Mouse (Mus musculus) heart, postnatal 0 days (tissue): ENCODE data around the gene Nxf2. TPM values are rescaled to one million over a fixed set of nuclear protein-coding genes. Genes with fewer than 3 reads are reported as not detected.

ENCODE experiments used
- ATAC-seq: fragments of 200-750 bp; cut with Nextera tagmentation; 2 replicates; pipeline ENCODE4 v1.8.0; 2017; ENCODE audit warnings: low read depth, moderate number of reproducible peaks, moderate library complexity; ENCODE audit not compliant: insufficient read depth
- DNase-seq: peaks from one replicate; pipeline ENCODE4 v3.0.0-alpha.2; 2016; ENCODE audit warnings: low spot score
- H3K27ac ChIP-seq: fragments of 300-500 bp; sonication (generic); 2 replicates; pipeline ENCODE4 v1.5.1; 2014; ENCODE audit warnings: low read depth, mild to moderate bottlenecking
- H3K27me3 ChIP-seq: fragments of 300-500 bp; sonication (generic); 2 replicates; pipeline ENCODE4 v1.6.1; 2014; ENCODE audit warnings: low read length, mixed read lengths; ENCODE audit not compliant: control insufficient read depth, insufficient read depth
- H3K36me3 ChIP-seq: fragments of 300-500 bp; sonication (generic); replicated peaks from 2 replicates; pipeline ENCODE4 v1.6.1; 2014; ENCODE audit warnings: low read length, mixed read lengths; ENCODE audit not compliant: control insufficient read depth, insufficient read depth
- H3K4me1 ChIP-seq: fragments of 300-500 bp; sonication (generic); 2 replicates; pipeline ENCODE4 v1.6.1; 2014; ENCODE audit warnings: antibody characterized with exemption; ENCODE audit not compliant: control insufficient read depth, insufficient read depth
- H3K4me2 ChIP-seq: fragments of 300-500 bp; sonication (generic); 2 replicates; pipeline ENCODE4 v1.6.1; 2014; ENCODE audit warnings: low read depth, mild to moderate bottlenecking, low read length, moderate library complexity
- H3K4me3 ChIP-seq: fragments of 300-500 bp; sonication (generic); 2 replicates; pipeline ENCODE4 v1.5.1; 2014; ENCODE audit warnings: low read depth, low read length
- H3K9ac ChIP-seq: fragments of 300-500 bp; sonication (generic); replicated peaks from 2 replicates; pipeline ENCODE4 v1.6.1; 2014; ENCODE audit warnings: low read depth, low read length, mixed read lengths
- H3K9me3 ChIP-seq: fragments of 300-500 bp; sonication (generic); replicated peaks from 2 replicates; pipeline ENCODE4 v1.6.1; 2016; ENCODE audit warnings: low read length; ENCODE audit not compliant: control insufficient read depth
- CTCF ChIP-seq: IDR thresholded peaks from 2 replicates; pipeline ENCODE4 v1.5.1; 2016; ENCODE audit warnings: antibody characterized with exemption, control low read depth, low read depth
- EP300 ChIP-seq: IDR thresholded peaks from 2 replicates; pipeline ENCODE4 v1.6.1; 2016; ENCODE audit warnings: antibody characterized with exemption, low read depth
- WGBS: fragments of 180-500 bp; shearing (Covaris S2); extraction: QIAGEN DNeasy Blood & Tissue Kit; methylation state at CpG from one replicate; pipeline ENCODE4 v1.1.7; 2014; 5-methylcytosine and 5-hydroxymethylcytosine counted together
- polyA plus RNA-seq: library from polyadenylated mRNA; unstranded; fragments of >200 nt; fragmentation: Nextera tagmentation; extraction: Ambion mirVana; gene quantifications from 2 replicates; pipeline ENCODE4 v1.2.1, GENCODE M21; 2015
- total RNA-seq: library from RNA; depleted of rRNA; stranded (reverse); fragments of >200 nt; gene quantifications from 2 replicates; pipeline ENCODE4 v1.2.3, GENCODE M21; 2014; ENCODE audit warnings: low replicate concordance

Gene Nxf2
- total and polyA plus RNA-seq, 2 experiments from 2014 or later, result 0.16 TPM; not detected in 1

- DNase-seq, result peak; percentile 54
- H3K27me3 ChIP-seq, result no peaks in the 10 kb centered on the region
- H3K9ac ChIP-seq, result no peak overlapping the region
- H3K4me2 ChIP-seq, result peak overlapping the region; percentile 55
- TF ChIP-seq CTCF (no peak), EP300 (no peak)
- H3K4me1 ChIP-seq, result no peaks in the 10 kb centered on the region
- no peak overlapping the region for H3K27ac ChIP-seq
- WGBS, result 48% methylated on average over 32 of the region's 53 CpGs
- H3K36me3 ChIP-seq, result no peaks in the 10 kb centered on the region
- H3K9me3 ChIP-seq, result no peaks in the 10 kb centered on the region
- peak overlapping the region; percentile 35 for H3K4me3 ChIP-seq
- peak; percentile 86 for ATAC-seq
These were observed 1.1 kb downstream of the Nxf2 start for GRCm38 (mm10) chrX:134963305-134964094.

- Histone ChIP-seq H3K9ac (no peak overlapping the region), H3K4me2 (no peak overlapping the region), H3K4me1 (no peaks in the 10 kb centered on the region), H3K27me3 (no peaks in the 10 kb centered on the region), H3K9me3 (no peaks in the 10 kb centered on the region), H3K4me3 (no peak overlapping the region), H3K36me3 (no peaks in the 10 kb centered on the region), H3K27ac (no peak overlapping the region)
- WGBS, result 33% methylated on average over 5 of the region's 5 CpGs
- ATAC-seq, result no peak
- no peak for DNase-seq
- TF ChIP-seq EP300 (no peak), CTCF (peak; percentile 55)
These were observed 34.2 kb downstream of the Nxf2 start for GRCm38 (mm10) chrX:134930361-134930760.

- no peaks in the 10 kb centered on the region for H3K4me1 ChIP-seq
- TF ChIP-seq EP300, result no peak
- TF ChIP-seq CTCF, result no peak
- no peaks in the 10 kb centered on the region for H3K36me3 ChIP-seq
- no peak for DNase-seq
- 68% methylated on average over 5 of the region's 5 CpGs for WGBS
- H3K4me3 ChIP-seq, result no peak overlapping the region
- no peak overlapping the region for H3K4me2 ChIP-seq
- no peak overlapping the region for H3K27ac ChIP-seq
- no peak for ATAC-seq
- no peaks in the 10 kb centered on the region for H3K27me3 ChIP-seq
- H3K9me3 ChIP-seq, result no peaks in the 10 kb centered on the region
- H3K9ac ChIP-seq, result no peak overlapping the region
These were observed 34.6 kb downstream of the Nxf2 start for GRCm38 (mm10) chrX:134929927-134930326.

GRCm38 (mm10) chrX:134925058-134925457 is 39.5 kb downstream of the Nxf2 start:
- peak; percentile 23 for DNase-seq

DNA sequence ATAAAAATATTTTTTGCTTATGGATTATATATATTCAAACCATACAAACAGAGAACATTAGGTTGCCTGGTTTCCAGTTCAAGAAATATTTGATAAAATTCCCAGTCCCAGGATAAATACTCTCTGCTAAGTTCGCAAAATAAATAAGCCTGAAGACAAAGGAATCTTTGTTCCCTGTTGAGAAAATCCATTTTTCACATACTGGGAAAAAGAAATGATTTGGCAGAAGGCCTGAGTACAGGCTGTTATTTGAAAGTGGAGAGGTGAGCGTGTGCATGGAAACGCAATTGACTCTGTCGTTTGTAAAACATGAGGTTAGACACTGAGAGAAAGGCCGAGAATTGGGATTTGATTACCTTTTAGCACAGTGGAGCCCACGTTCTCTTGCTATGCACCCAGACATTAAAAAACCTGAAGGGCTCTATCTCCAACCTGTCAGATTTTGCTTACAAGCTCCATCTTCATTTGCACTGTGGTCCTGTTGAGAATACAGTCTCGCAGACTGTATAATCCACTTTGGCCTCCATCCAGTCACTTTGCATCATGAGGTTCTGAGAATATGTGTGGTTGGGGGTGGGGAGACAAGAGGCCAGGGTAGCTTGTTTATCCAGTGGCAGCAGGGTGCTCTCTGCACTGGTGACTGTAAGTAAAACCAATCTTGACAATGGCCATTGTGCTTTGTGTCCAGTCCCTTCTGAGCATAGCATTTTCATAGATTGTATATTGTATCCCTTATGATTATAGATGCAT is 40.7 kb downstream of the Nxf2 start:
- DNase-seq, result no peak
- no peak overlapping the region for H3K4me2 ChIP-seq
- H3K27ac ChIP-seq, result no peak overlapping the region
- no peaks in the 10 kb centered on the region for H3K27me3 ChIP-seq
- no peak overlapping the region for H3K4me3 ChIP-seq
- no peak overlapping the region for H3K9ac ChIP-seq
- H3K36me3 ChIP-seq, result no peaks in the 10 kb centered on the region
- ATAC-seq, result no peak
- 62% methylated on average over 7 of the region's 7 CpGs for WGBS
- H3K4me1 ChIP-seq, result no peaks in the 10 kb centered on the region
- TF ChIP-seq EP300 (no peak), CTCF (no peak)
- no peaks in the 10 kb centered on the region for H3K9me3 ChIP-seq

More at GRCm38 (mm10) chrX:134925058-134925457, 39.5 kb downstream of the Nxf2 start:
- no peaks in the 10 kb centered on the region for H3K4me1 ChIP-seq
- H3K27me3 ChIP-seq, result no peaks in the 10 kb centered on the region
- no peak overlapping the region for H3K9ac ChIP-seq
- no peak overlapping the region for H3K4me2 ChIP-seq
- TF ChIP-seq EP300 (no peak), CTCF (peak; percentile 46)
- H3K36me3 ChIP-seq, result no peaks in the 10 kb centered on the region
- no peak for ATAC-seq
- H3K4me3 ChIP-seq, result no peak overlapping the region
- H3K9me3 ChIP-seq, result no peaks in the 10 kb centered on the region
- no peak overlapping the region for H3K27ac ChIP-seq
